Comparison of ENCODE assay signal across 13 mouse cellular contexts in the genomic region with DNA sequence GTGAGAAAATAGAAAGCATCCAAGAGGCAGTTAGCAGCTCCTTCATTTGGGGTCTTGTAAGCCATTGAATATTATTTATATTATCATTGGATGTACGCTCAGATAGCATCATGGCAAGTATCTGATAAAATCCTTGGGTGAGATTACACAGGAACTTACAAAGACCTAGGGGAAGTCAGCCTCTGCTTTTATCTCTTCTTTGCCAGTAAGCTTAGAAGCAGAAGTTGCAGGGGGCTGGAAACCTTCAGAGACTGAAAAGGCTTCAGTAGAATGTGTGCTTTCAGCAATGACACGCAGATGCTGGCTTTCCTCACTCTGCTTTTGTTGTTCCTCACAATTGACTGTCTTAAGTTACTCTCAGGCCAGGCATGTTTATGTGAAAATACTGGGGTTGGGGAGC.
"Had no signal": no experiment of that assay in that cellular context is flagged by ENCODE, and none has a peak within 500 bp of the region (broad histone marks: within the 10 kb centered on the region; RNA-seq: fewer than 3 reads in every experiment).

No protein-coding gene starts in this region.

- H3K4me2 ChIP-seq: limb, embryonic 15.5 days; liver, embryonic 12.5 days; lung, embryonic 14.5 days; midbrain, embryonic 12.5 days; neural tube, embryonic 13.5 days had no signal

- H3K36me3 ChIP-seq: limb, embryonic 15.5 days; liver, embryonic 12.5 days; midbrain, embryonic 12.5 days; neural tube, embryonic 13.5 days had no signal

- DNase-seq: kidney, postnatal 10 days; lung, postnatal 10 days; lung, postnatal 4 days; thymus, postnatal 4 days had no signal

- ATAC-seq: liver, embryonic 12.5 days; midbrain, embryonic 16.5 days had no signal

- H3K9me3 ChIP-seq: limb, embryonic 15.5 days; liver, embryonic 12.5 days; megakaryocyte, embryonic 14.5 days; midbrain, embryonic 12.5 days; neural tube, embryonic 13.5 days had no signal

- H3K27me3 ChIP-seq: limb, embryonic 15.5 days; liver, embryonic 12.5 days; midbrain, embryonic 12.5 days; neural tube, embryonic 13.5 days had no signal

- H3K4me3 ChIP-seq: left cerebral cortex, adult 2 months; limb, embryonic 15.5 days; liver, embryonic 12.5 days; megakaryocyte, embryonic 14.5 days; midbrain, embryonic 12.5 days; neural tube, embryonic 13.5 days had no signal

- H3K4me1 ChIP-seq: limb, embryonic 15.5 days; liver, embryonic 12.5 days; megakaryocyte, embryonic 14.5 days; midbrain, embryonic 12.5 days; neural tube, embryonic 13.5 days had no signal

- H3K27ac ChIP-seq: left cerebral cortex, adult 2 months; limb, embryonic 15.5 days; liver, embryonic 12.5 days; midbrain, embryonic 12.5 days; neural tube, embryonic 13.5 days; stomach, postnatal 0 days had no signal

- H3K9ac ChIP-seq: limb, embryonic 15.5 days; liver, embryonic 12.5 days; lung, embryonic 14.5 days; midbrain, embryonic 12.5 days; neural tube, embryonic 13.5 days had no signal
